Mouse (Mus musculus): ENCODE results near the gene Lypd5. TPM values are rescaled to one million over a fixed set of nuclear protein-coding genes. Genes with fewer than 3 reads are reported as not detected.

Gene Lypd5
- polyA plus RNA-seq, 1 experiment from 2014 or later = not detected

DNA sequence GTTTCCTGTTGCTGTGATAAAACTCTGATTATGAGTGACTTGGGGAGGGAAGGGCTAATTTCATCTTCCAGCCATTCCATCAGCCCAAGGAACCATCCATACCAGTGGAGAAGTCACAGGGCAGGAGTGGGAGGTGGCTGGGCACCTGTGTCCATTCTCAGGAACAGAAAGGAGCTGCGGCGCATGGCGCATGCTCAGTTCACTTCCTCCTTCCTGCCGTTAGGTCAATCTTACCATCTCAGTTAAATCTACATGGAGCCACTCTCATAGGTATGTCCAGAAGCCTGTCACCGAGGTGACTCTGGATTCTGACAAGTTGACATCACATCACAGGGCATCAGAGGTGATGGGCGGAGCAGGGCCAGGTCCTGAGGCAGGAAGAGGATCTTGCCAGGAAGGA, 6.7 kb downstream of the Lypd5 start:
- ATAC-seq (ENCODE audit: low FRiP score, low TSS enrichment) = no peak
- Histone ChIP-seq H3K27me3 (ENCODE audit: control insufficient read depth, insufficient read depth, low read length) (no peaks in the 10 kb centered on the region), H3K36me3 (ENCODE audit: control insufficient read depth, insufficient read depth, low read length) (no peaks in the 10 kb centered on the region), H3K27ac (replicated peaks; ENCODE audit: low read depth, low read length) (no peak overlapping the region), H3K9ac (replicated peaks; ENCODE audit: low read length) (no peak overlapping the region), H3K4me2 (ENCODE audit: low read length) (no peak overlapping the region), H3K4me3 (replicated peaks; ENCODE audit: low read depth, low read length) (no peak overlapping the region), H3K9me3 (ENCODE audit: control insufficient read depth, low read length) (no peaks in the 10 kb centered on the region; the same call in 1 of the 2 replicates), H3K4me1 (ENCODE audit: control insufficient read depth, insufficient read depth, low read length) (no peaks in the 10 kb centered on the region)
- no peak for DNase-seq
- 86% methylated on average over 6 of the region's 6 CpGs for WGBS

DNA sequence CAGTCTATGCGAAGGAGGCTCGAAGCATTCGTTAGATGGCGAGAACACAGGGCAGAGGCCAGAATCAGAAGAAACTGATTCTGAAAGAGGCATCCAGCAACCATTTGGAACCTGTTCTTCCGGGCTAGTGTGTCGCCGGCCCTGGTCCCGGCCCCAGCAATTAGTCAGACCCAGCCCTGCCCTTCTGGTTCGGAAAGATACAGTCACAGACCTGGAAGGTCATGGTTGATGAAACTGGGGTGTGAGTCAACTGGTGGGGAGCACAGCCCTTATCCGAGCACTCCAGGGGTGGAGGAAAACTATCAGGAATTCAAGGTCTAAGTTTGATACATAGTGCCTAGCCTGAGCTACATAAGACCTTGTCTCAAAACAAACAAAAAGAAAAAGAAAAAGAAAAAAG, 7.1 kb downstream of the Lypd5 start:
- DNase-seq (no peak), ATAC-seq (ENCODE audit: low FRiP score, low TSS enrichment) (no peak)
- 82% methylated on average over 10 of the region's 10 CpGs for WGBS
- Histone ChIP-seq H3K9ac (replicated peaks; ENCODE audit: low read length) (no peak overlapping the region), H3K4me3 (replicated peaks; ENCODE audit: low read depth, low read length) (no peak overlapping the region), H3K4me2 (ENCODE audit: low read length) (no peak overlapping the region), H3K27ac (replicated peaks; ENCODE audit: low read depth, low read length) (no peak overlapping the region), H3K9me3 (ENCODE audit: control insufficient read depth, low read length) (no peaks in the 10 kb centered on the region; the same call in 1 of the 2 replicates), H3K36me3 (ENCODE audit: control insufficient read depth, insufficient read depth, low read length) (no peaks in the 10 kb centered on the region), H3K4me1 (ENCODE audit: control insufficient read depth, insufficient read depth, low read length) (no peaks in the 10 kb centered on the region), H3K27me3 (ENCODE audit: control insufficient read depth, insufficient read depth, low read length) (no peaks in the 10 kb centered on the region)

DNA sequence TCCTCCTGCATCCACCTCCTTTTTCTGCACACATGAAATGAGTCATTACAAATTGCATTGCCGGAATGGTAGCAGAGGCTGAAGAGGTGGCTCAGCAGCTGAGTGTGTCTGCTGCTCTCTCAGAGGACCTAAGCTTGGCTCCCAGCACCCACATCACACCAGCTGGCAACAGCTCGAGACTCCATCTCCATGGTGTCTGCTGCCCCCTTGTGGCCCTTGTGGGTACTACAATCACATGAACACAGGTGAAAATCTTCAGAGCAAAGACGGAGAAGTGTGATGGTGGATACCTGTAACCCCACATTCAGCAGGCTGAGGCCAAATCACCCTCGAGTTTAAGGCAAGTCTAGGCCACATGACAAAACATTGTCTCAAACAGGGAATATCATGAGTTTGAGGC, 8.9 kb downstream of the Lypd5 start:
- Histone ChIP-seq H3K4me2 (ENCODE audit: low read length) (no peak overlapping the region), H3K9me3 (ENCODE audit: control insufficient read depth, low read length) (no peaks in the 10 kb centered on the region; the same call in 1 of the 2 replicates), H3K27ac (replicated peaks; ENCODE audit: low read depth, low read length) (no peak overlapping the region), H3K9ac (replicated peaks; ENCODE audit: low read length) (no peak overlapping the region), H3K36me3 (ENCODE audit: control insufficient read depth, insufficient read depth, low read length) (no peaks in the 10 kb centered on the region), H3K27me3 (ENCODE audit: control insufficient read depth, insufficient read depth, low read length) (no peaks in the 10 kb centered on the region), H3K4me3 (replicated peaks; ENCODE audit: low read depth, low read length) (no peak overlapping the region), H3K4me1 (ENCODE audit: control insufficient read depth, insufficient read depth, low read length) (no peaks in the 10 kb centered on the region)
- WGBS = 52% methylated on average over 4 of the region's 4 CpGs
- ATAC-seq (ENCODE audit: low FRiP score, low TSS enrichment) (no peak), DNase-seq (no peak)

DNA sequence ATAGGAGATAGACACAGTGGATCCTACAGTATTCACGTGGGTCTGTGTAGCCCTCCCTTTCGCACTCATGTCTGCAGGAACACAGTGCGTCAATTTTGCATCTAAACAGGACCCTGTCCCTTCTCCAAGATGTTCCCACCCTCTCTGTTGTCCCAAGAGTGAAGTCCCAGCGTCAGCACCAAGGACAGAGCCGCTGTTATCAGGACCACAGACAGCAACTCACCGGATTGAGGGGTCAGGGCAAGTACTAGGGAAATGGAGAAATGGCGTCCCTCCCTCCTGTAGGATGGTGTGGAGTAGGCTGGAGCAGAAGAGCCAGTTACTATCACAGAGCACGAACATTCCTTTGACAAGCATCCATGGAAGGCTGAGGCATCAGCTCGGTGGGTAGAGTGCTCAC, 10.3 kb downstream of the Lypd5 start:
- WGBS = 32% methylated on average over 9 of the region's 9 CpGs
- H3K4me3 ChIP-seq (replicated peaks; ENCODE audit: low read depth, low read length) = no peak overlapping the region
- H3K27ac ChIP-seq (replicated peaks; ENCODE audit: low read depth, low read length) = no peak overlapping the region
- no peak overlapping the region for H3K4me2 ChIP-seq (ENCODE audit: low read length)
- H3K9ac ChIP-seq (replicated peaks; ENCODE audit: low read length) = no peak overlapping the region
- H3K27me3 ChIP-seq (ENCODE audit: control insufficient read depth, insufficient read depth, low read length) = no peaks in the 10 kb centered on the region
- DNase-seq = no peak
- no peaks in the 10 kb centered on the region for H3K4me1 ChIP-seq (ENCODE audit: control insufficient read depth, insufficient read depth, low read length)
- ATAC-seq (ENCODE audit: low FRiP score, low TSS enrichment) = no peak
- no peaks in the 10 kb centered on the region; the same call in 1 of the 2 replicates for H3K9me3 ChIP-seq (ENCODE audit: control insufficient read depth, low read length)
- no peaks in the 10 kb centered on the region for H3K36me3 ChIP-seq (ENCODE audit: control insufficient read depth, insufficient read depth, low read length)

DNA sequence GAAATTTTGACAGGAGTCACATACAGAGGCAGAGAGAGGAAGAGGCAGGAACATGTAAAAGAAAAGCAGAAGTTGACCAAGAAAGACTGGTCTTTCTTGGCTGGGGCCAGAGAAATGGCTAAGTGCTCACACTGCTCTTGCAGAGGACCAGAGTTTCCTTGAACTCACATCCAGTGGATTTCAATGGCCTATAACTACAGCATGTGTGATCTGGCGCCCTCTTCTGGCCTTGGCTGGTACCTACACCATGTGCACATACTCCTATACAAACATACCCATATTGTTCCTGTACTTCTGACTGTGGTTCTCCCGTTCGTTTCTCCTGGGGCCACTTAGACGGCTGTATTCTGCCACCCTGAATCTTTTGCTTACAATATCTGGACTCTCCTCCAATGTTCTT, 12.0 kb downstream of the Lypd5 start:
- Histone ChIP-seq H3K36me3 (ENCODE audit: control insufficient read depth, insufficient read depth, low read length) (no peaks in the 10 kb centered on the region), H3K9me3 (ENCODE audit: control insufficient read depth, low read length) (no peaks in the 10 kb centered on the region; the same call in 1 of the 2 replicates), H3K27me3 (ENCODE audit: control insufficient read depth, insufficient read depth, low read length) (no peaks in the 10 kb centered on the region), H3K27ac (replicated peaks; ENCODE audit: low read depth, low read length) (no peak overlapping the region), H3K4me2 (ENCODE audit: low read length) (no peak overlapping the region), H3K4me1 (ENCODE audit: control insufficient read depth, insufficient read depth, low read length) (no peaks in the 10 kb centered on the region), H3K4me3 (replicated peaks; ENCODE audit: low read depth, low read length) (no peak overlapping the region), H3K9ac (replicated peaks; ENCODE audit: low read length) (no peak overlapping the region)
- ATAC-seq (ENCODE audit: low FRiP score, low TSS enrichment) (no peak), DNase-seq (no peak)
- WGBS = 69% methylated on average over 4 of the region's 4 CpGs

DNA sequence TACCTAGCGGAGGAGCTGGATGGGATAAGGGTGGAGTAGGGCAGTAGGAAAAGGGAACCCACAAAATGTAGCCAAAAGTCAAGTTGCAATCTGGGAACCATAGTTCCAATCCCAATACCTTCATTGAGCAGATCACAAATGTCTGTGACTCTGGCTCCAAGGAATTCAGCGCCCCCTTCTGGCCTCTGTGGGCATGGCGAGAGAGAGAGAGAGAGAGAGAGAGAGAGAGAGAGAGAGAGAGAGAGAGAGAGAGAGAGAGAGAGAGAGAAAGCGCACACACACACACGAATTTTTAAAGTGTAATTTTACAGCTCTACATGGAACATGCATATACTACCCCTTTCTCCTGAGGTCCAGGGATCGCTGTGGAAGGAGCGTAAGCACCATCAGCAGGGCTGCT, 14.2 kb downstream of the Lypd5 start:
- Histone ChIP-seq H3K27ac (replicated peaks; ENCODE audit: low read depth, low read length) (no peak overlapping the region), H3K36me3 (ENCODE audit: control insufficient read depth, insufficient read depth, low read length) (no peaks in the 10 kb centered on the region), H3K9me3 (ENCODE audit: control insufficient read depth, low read length) (no peaks in the 10 kb centered on the region), H3K27me3 (ENCODE audit: control insufficient read depth, insufficient read depth, low read length) (no peaks in the 10 kb centered on the region), H3K9ac (replicated peaks; ENCODE audit: low read length) (no peak overlapping the region), H3K4me1 (ENCODE audit: control insufficient read depth, insufficient read depth, low read length) (no peaks in the 10 kb centered on the region), H3K4me2 (ENCODE audit: low read length) (no peak overlapping the region), H3K4me3 (replicated peaks; ENCODE audit: low read depth, low read length) (no peak overlapping the region)
- DNase-seq (peak; percentile 59), ATAC-seq (ENCODE audit: low FRiP score, low TSS enrichment) (no peak)
- 26% methylated on average over 6 of the region's 7 CpGs for WGBS

DNA sequence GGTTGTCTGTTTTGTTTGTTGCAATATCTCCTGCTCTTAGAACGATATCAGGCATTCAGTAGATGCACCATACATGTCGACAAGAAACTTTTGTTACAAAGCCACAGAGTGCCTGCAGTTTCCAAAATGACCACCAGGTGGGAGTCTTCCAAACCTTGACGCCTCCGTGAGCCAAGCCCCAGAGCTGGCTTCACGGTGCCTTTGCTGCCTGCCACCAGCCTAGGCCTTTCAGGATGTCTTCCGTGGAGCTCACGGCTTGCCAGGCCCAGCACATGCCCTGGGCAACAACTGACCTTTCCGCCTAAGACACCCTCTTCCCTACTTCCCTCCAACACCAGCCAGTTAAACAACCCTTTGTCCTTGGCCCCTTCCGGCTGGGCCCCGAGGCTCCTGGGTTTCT, 15.8 kb downstream of the Lypd5 start:
- no peak overlapping the region for H3K27ac ChIP-seq (replicated peaks; ENCODE audit: low read depth, low read length)
- 0 out of 2 replicates have a peak overlapping the region, but pooled peaks have one; percentile 12 for H3K9ac ChIP-seq (replicated peaks; ENCODE audit: low read length)
- ATAC-seq (ENCODE audit: low FRiP score, low TSS enrichment) = peak; percentile 70; the same call in 1 of the 2 replicates
- H3K36me3 ChIP-seq (ENCODE audit: control insufficient read depth, insufficient read depth, low read length) = no peaks in the 10 kb centered on the region
- H3K4me3 ChIP-seq (replicated peaks; ENCODE audit: low read depth, low read length) = no peak overlapping the region
- WGBS = 24% methylated on average over 10 of the region's 10 CpGs
- H3K27me3 ChIP-seq (ENCODE audit: control insufficient read depth, insufficient read depth, low read length) = no peaks in the 10 kb centered on the region
- peak; percentile 94 for DNase-seq
- H3K9me3 ChIP-seq (ENCODE audit: control insufficient read depth, low read length) = no peaks in the 10 kb centered on the region
- H3K4me1 ChIP-seq (ENCODE audit: control insufficient read depth, insufficient read depth, low read length) = no peaks in the 10 kb centered on the region
- H3K4me2 ChIP-seq (ENCODE audit: low read length) = no peak overlapping the region

DNA sequence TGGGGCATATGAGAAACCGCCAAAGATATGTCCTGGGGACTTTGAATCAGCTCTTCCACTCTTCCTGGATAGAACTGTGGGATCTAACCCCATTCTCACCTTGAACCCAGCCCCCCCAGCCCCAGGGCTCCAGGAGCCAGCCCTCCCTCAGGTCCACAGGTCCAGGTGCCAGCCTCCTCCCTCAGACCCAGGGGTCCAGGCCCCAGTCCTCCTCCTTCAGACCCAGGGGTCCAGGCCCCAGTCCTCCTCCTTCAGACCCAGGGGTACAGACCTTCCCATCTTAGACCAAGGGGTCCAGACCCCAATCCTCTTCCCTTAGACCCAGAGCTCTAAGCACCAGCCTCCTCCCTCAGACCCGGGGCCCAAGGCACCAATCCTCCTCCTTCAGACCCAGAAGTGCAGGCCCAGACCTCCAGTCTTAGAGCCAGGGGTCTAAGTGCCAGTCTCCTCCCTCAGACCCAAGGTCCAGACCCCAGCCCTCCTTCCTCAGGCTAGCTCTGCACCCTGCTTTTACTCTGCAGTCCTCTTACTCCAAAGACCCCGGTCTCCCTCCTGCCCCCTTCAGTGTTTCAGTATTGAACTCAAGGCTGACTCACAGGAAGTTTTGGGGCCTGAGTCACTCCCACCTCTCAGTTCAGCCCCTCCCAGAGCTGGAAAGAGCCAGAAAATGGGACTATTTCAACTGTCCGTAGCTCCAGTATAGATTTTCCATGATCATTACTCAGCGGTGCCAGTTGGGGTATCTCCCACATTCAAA, 16.4 kb downstream of the Lypd5 start:
- H3K27me3 ChIP-seq (ENCODE audit: control insufficient read depth, insufficient read depth, low read length) = no peaks in the 10 kb centered on the region
- DNase-seq = no peak
- WGBS = 81% methylated on average over 5 of the region's 5 CpGs
- no peaks in the 10 kb centered on the region for H3K36me3 ChIP-seq (ENCODE audit: control insufficient read depth, insufficient read depth, low read length)
- no peak overlapping the region for H3K27ac ChIP-seq (replicated peaks; ENCODE audit: low read depth, low read length)
- H3K9ac ChIP-seq (replicated peaks; ENCODE audit: low read length) = 0 out of 2 replicates have a peak overlapping the region, but pooled peaks have one; percentile 12
- no peaks in the 10 kb centered on the region for H3K4me1 ChIP-seq (ENCODE audit: control insufficient read depth, insufficient read depth, low read length)
- no peaks in the 10 kb centered on the region for H3K9me3 ChIP-seq (ENCODE audit: control insufficient read depth, low read length)
- H3K4me3 ChIP-seq (replicated peaks; ENCODE audit: low read depth, low read length) = no peak overlapping the region
- peak; percentile 38; the same call in 1 of the 2 replicates for ATAC-seq (ENCODE audit: low FRiP score, low TSS enrichment)
- H3K4me2 ChIP-seq (ENCODE audit: low read length) = no peak overlapping the region

Measured in midbrain, embryonic 14.5 days (tissue).